Mouse (Mus musculus): Measurements from ENCODE around the gene Apol6.

Gene Apol6

DNA sequence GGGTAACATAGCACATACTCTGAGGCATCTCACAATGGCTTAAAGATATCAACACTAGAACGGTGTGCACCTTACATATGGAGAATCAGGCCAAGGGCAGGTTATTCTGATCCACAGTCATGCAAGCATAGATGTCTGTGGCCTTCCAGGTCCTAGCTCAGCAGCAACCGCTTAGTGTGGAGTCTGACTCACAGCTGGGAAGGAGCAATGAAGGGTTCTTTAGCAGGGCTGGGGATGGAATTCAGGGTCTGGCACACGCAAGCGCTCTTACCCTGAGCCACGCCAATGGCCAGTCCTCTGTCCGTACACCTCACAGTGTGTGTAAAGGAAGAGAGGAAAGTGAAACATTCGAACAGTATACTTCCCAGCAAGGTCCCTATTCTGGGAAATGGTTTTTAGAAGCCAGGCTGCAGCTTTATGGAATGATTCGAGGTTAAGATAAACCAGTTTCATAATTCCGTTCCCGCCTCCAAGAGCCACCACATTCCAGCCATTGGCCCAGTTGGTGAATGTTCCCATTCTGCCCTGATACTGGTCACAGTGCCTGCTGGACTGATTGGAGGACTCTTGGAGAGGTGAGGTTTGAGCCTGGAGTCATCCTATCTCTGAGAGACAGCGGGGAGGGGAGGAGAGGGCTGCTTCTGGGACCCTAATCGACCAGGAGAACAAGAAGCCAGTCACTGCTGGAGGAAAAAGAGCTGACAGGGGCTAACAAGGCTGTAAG, at the start of gene Apol6:
Apol6 (plus strand) TSS at position 133 of the 724 bp plus-strand sequence.
- no peak for DNase-seq

- DNase-seq, result no peak
These were observed 46.5 kb upstream of the Apol6 start for GRCm38 (mm10) chr15:76998048-76998447.

- DNase-seq, result no peak
These were observed 45.5 kb upstream of the Apol6 start for GRCm38 (mm10) chr15:76998878-76999588.

DNA sequence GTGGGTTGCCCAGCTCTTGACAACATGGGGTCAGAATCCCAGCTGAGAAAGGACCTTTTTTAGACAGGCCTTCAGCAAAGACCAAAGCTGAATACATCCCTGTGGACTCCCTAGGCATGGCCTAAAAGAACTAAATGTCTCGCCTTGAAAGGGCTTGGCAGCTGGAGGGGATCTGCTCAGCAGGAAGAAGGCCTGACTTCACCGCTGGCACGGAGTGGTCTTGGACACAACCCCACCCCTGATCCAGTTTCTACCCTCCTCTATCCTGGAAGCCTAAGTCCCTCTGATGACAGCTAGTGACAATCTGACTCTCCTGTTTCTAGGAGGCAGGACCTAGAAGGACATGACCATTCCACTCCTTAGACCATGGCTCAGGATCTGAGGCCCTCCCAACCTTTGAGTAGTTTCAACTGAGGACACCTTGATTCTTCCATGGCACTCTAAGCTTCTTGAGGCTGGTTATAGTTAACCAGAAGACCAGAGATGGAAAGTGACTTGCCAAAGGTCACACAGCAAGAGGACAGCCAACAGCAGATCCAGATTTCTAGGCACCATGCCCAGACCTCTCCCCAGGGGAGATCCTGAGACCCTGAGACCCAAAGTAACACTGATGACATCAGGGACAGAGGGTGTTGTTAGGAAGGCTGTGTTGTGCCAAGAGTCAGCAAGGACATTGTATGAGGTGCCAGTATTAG, 41.2 kb upstream of the Apol6 start:
- DNase-seq, result no peak

GRCm38 (mm10) chr15:77003868-77004215, 40.7 kb upstream of the Apol6 start:
- peak; percentile 24 for DNase-seq

GRCm38 (mm10) chr15:77008851-77009250, 35.7 kb upstream of the Apol6 start:
- no peak for DNase-seq

DNA sequence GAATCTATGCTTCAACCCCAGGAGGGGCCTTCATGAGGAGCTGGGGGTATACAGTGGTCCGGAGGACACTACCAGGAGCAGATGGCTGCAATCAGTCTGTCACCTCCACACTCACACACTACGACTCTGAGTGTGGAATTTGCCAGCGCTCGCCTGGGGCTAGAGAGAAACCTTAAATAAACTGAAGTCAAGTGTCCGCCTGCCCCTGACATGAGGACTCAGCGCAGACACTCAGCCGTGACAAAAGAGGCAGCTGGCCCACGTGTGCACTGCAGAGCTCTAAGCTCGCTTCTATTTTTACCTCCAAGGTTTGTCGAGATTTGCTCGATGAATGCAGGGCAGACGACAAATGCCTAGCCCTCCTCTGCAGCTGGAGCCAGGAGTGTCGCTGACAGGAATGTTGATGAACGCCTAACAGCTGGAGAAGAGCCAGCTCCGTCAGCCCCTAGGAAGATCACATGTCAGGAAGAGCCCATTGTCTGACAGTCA, 30.7 kb upstream of the Apol6 start:
- no peak for DNase-seq

GRCm38 (mm10) chr15:77014431-77014830, 30.1 kb upstream of the Apol6 start:
- no peak for DNase-seq

- DNase-seq, result no peak
These were observed 29.5 kb upstream of the Apol6 start for GRCm38 (mm10) chr15:77014985-77015384.

DNA sequence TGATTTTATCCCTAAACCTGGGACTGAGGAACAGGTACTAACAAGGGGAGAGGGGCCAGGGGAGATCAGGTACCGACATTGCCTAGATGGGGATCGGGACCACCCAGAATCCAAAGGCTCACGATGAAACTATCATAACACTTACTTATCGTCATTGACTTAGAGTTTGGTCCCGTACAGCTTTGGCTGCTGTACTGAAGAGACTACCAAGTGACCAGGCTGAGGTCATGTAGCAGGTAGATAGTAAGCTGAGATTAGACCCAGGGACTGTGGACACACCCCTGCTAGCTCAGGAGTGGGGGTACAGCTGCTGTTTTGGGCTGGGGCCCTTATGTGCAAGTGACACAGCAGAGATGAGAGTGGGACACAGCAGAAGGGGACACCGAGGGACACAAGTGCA, 28.0 kb upstream of the Apol6 start:
- DNase-seq, result no peak

DNA sequence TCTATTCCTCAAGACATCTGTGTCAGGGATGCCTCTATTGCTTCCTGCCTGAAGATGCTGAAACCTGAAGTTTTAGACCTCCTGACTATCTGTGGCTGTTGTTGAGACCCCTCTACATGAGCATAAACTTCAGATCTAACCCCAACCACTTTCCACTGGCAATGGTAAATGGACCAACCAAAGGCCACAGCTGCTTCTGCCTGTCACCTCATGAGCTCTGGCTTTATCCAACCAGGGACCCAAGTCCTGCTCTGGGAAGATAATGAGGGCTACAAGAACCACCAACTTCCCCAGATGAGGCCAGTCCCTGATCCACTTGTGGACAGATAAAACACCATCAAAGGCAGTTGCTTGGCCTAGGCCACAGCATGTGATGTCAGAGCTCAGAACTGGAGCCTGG, 26.6 kb upstream of the Apol6 start:
- no peak for DNase-seq

- no peak for DNase-seq
These were observed 25.7 kb upstream of the Apol6 start for GRCm38 (mm10) chr15:77018740-77019340.

DNA sequence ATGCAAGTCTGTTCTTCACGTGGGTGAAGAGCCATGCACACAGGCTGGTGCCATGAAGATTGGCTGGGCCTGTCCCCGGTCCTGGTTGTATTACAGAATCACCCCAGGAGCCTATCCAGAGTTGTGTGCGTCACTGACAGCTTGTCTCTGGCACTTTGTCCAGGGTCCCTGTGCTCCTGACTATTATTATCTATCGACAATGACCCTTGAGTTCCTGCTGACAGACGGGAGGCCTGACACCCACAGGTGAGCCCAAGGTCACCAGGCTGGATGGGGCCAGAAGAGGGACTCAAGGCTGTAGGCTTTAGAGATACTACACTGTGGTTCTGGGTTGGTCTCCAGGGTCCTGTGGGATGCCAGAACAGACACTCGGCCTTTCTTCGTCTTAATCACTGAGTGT, 25.0 kb upstream of the Apol6 start:
- DNase-seq, result no peak

- DNase-seq, result no peak
These were observed 24.4 kb upstream of the Apol6 start for GRCm38 (mm10) chr15:77020136-77020535.

- no peak for DNase-seq
These were observed 23.5 kb upstream of the Apol6 start for GRCm38 (mm10) chr15:77021056-77021455.

- DNase-seq, result no peak
These were observed 22.7 kb upstream of the Apol6 start for GRCm38 (mm10) chr15:77021851-77022250.

DNA sequence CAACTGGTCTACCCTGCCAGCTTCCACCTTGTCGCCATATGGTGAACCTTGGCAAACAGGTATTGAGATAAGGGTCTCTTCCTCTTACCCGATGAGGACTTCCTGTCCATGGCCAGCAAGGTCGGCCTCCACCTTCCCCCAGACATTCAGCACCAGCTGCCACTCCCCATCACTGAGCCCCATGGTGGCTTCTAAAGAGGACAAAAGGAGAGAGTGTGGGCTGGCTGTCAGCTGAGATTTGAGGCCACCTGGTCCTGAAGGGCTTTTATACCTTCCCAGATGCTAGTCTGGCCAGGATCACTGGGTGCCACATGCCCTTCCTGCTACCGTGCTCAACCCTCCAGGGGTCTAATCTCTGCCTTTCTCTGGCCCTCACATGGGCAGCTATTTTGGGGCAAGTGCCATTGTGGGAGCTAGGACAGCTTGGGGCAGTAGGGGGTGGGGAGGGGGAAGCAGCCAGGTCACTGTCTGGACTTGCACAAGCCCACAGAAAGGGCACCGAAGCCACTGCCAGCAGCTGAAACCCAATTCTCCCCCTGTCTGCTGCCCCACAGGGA, 22.1 kb upstream of the Apol6 start:
- no peak for DNase-seq

- DNase-seq, result no peak
These were observed 18.5 kb upstream of the Apol6 start for GRCm38 (mm10) chr15:77025884-77026583.

- no peak for DNase-seq
These were observed 17.4 kb upstream of the Apol6 start for GRCm38 (mm10) chr15:77027117-77027516.

- DNase-seq, result no peak
These were observed 16.9 kb upstream of the Apol6 start for GRCm38 (mm10) chr15:77027675-77028074.

- DNase-seq, result peak; percentile 52
These were observed 15.1 kb upstream of the Apol6 start for GRCm38 (mm10) chr15:77029331-77029991.

DNA sequence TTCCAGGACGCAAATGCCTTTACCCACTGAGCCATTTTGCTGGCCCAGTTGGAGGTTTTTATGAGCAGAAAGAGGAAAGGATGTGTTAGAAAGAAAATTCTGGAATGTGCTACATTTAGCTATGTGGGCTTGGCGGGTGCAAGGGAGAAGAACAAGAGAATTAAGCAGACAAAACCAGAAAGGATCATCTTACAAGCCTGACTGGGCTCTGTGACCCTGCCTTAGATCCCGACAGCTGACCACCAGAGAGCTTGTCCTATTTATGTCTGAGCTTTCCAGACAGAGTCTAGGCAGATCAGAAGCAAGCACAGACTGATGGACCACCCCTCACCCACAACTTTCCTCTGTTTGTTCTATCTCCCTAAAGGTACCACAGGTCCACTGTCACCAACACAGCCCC, 13.3 kb upstream of the Apol6 start:
- no peak for DNase-seq

Data from liver (tissue).